8 mouse cellular contexts compared by ENCODE assay signal in genomic region chr9:44378153-44378730, GRCm38 (mm10). TPM values are rescaled to one million over a fixed set of nuclear protein-coding genes. Genes with fewer than 3 reads are reported as not detected.
DNase-seq lines count a peak whose midpoint lies in the region; ATAC-seq and TF ChIP-seq lines count a peak whose summit lies in the region.

No protein-coding gene starts in this region.

- 81% methylated on average over 5 of the region's 5 CpGs for WGBS in lung, embryonic 14.5 days
- WGBS in intestine, postnatal 0 days, result 74% methylated on average over 5 of the region's 5 CpGs
- WGBS in neural tube, embryonic 15.5 days, result 93% methylated on average over 5 of the region's 5 CpGs

- peaks cover 25% of the 10 kb centered on the region for H3K36me3 ChIP-seq in lung, embryonic 14.5 days (ENCODE audit: insufficient read depth)
- H3K36me3 ChIP-seq in intestine, postnatal 0 days (ENCODE audit: control insufficient read depth, insufficient read depth), result peaks cover 22% of the 10 kb centered on the region
- peaks cover 21% of the 10 kb centered on the region for H3K36me3 ChIP-seq in neural tube, embryonic 15.5 days

- no peaks in the 10 kb centered on the region for H3K27me3 ChIP-seq in lung, embryonic 14.5 days (ENCODE audit: insufficient read depth, low read length)
- H3K27me3 ChIP-seq in intestine, postnatal 0 days (replicated peaks; ENCODE audit: control insufficient read depth, insufficient read depth, low read length), result no peaks in the 10 kb centered on the region
- no peaks in the 10 kb centered on the region for H3K27me3 ChIP-seq in neural tube, embryonic 15.5 days (replicated peaks)

- H3K27ac ChIP-seq in lung, embryonic 14.5 days (ENCODE audit: low read depth), result peak overlapping the region; percentile 88
- H3K27ac ChIP-seq in cortical plate, adult 2 months (ENCODE audit: insufficient read depth, low read length), result no peak overlapping the region
- peak overlapping the region; percentile 67 for H3K27ac ChIP-seq in intestine, postnatal 0 days (ENCODE audit: low read depth, low read length)
- peak overlapping the region; percentile 95 for H3K27ac ChIP-seq in neural tube, embryonic 15.5 days (replicated peaks)

- no peaks in the 10 kb centered on the region for H3K9me3 ChIP-seq in lung, embryonic 14.5 days (ENCODE audit: low read depth, low read length)
- no peaks in the 10 kb centered on the region for H3K9me3 ChIP-seq in intestine, postnatal 0 days (ENCODE audit: control insufficient read depth)
- H3K9me3 ChIP-seq in neural tube, embryonic 15.5 days (replicated peaks), result no peaks in the 10 kb centered on the region

- H3K4me1 ChIP-seq in lung, embryonic 14.5 days (ENCODE audit: insufficient read depth), result peaks cover 8% of the 10 kb centered on the region
- H3K4me1 ChIP-seq in cortical plate, adult 2 months (ENCODE audit: control insufficient read depth, insufficient read depth, low read length), result peaks cover 4% of the 10 kb centered on the region; the same call in 1 of the 2 replicates
- peaks cover 6% of the 10 kb centered on the region; the same call in 1 of the 2 replicates for H3K4me1 ChIP-seq in intestine, postnatal 0 days (replicated peaks; ENCODE audit: control insufficient read depth, insufficient read depth, low read length)
- peaks cover 27% of the 10 kb centered on the region for H3K4me1 ChIP-seq in neural tube, embryonic 15.5 days

- no peak for TF ChIP-seq POLR2A in cortical plate, adult 2 months (IDR thresholded peaks at IDR 0.05; ENCODE audit: extremely low read depth, insufficient read depth, low read length)

- H3K9ac ChIP-seq in lung, embryonic 14.5 days, result peak overlapping the region; percentile 72
- peak overlapping the region; percentile 40 for H3K9ac ChIP-seq in intestine, postnatal 0 days (ENCODE audit: low read depth, low read length)
- H3K9ac ChIP-seq in neural tube, embryonic 15.5 days (replicated peaks), result peak overlapping the region; percentile 76

- H3K4me3 ChIP-seq in lung, embryonic 14.5 days (ENCODE audit: low read depth, low read length), result peak overlapping the region; percentile 94
- peak overlapping the region; percentile 69; the same call in 1 of the 2 replicates for H3K4me3 ChIP-seq in cortical plate, adult 2 months (ENCODE audit: insufficient read depth, low read length)
- peak overlapping the region; percentile 74 for H3K4me3 ChIP-seq in intestine, postnatal 0 days (ENCODE audit: low read depth, low read length)
- peak overlapping the region; percentile 94 for H3K4me3 ChIP-seq in neural tube, embryonic 15.5 days (replicated peaks)

- peak overlapping the region; percentile 65 for H3K4me2 ChIP-seq in lung, embryonic 14.5 days
- peak overlapping the region; percentile 92 for H3K4me2 ChIP-seq in intestine, postnatal 0 days (replicated peaks; ENCODE audit: low read depth)
- peak overlapping the region; percentile 94 for H3K4me2 ChIP-seq in neural tube, embryonic 15.5 days

- no peak for TF ChIP-seq CTCF in lung, embryonic 14.5 days (IDR thresholded peaks at IDR 0.05; ENCODE audit: low read depth)
- TF ChIP-seq CTCF in cortical plate, adult 2 months (IDR thresholded peaks at IDR 0.05; ENCODE audit: extremely low read depth, insufficient read depth, low read length), result no peak
- no peak for TF ChIP-seq CTCF in intestine, postnatal 0 days (IDR thresholded peaks at IDR 0.05; ENCODE audit: low read depth)

- no peak for ATAC-seq in lung, embryonic 14.5 days (ENCODE audit: insufficient read depth)
- ATAC-seq in intestine, postnatal 0 days, result no peak
- ATAC-seq in neural tube, embryonic 15.5 days (ENCODE audit: low FRiP score), result no peak

- DNase-seq in lung, embryonic 14.5 days, result no peak
- DNase-seq in lung, postnatal 10 days, result no peak
- DNase-seq in thymus, postnatal 25 days, result no peak
- no peak for DNase-seq in layer of hippocampus, postnatal 14 days (ENCODE audit: low spot score in 2 of 2)
- DNase-seq in layer of hippocampus, adult 9-11 months, result no peak

RNA-seq across cellular contexts. Expression of gene Hyou1, which starts 1.0 kb away (rescaled TPM):
- 38.4 and 39.7 TPM in 2 replicates for polyA plus RNA-seq in lung, embryonic 14.5 days (2014; fragmentation: Nextera tagmentation; extraction: Ambion mirVana)
- polyA plus RNA-seq in cortical plate, adult 2 months (2012; rRNA removed), result 55.4 and 56.7 TPM in 2 replicates
- 10.5 and 11.1 TPM in 2 replicates for polyA plus RNA-seq in intestine, postnatal 0 days (2015; fragmentation: Nextera tagmentation; extraction: Ambion mirVana)
- polyA plus RNA-seq in neural tube, embryonic 15.5 days (2015; fragmentation: Nextera tagmentation; extraction: Ambion mirVana), result 26.5 and 30.8 TPM in 2 replicates
- 100 to 1,000 TPM in 1 of 2 experiments, 10 to 100 TPM in 1; 97.1 to 116 TPM for total RNA-seq in layer of hippocampus, postnatal 14 days (2021)

RNA-seq across cellular contexts. Expression of gene Vps11, which starts 16.8 kb away (rescaled TPM):
- polyA plus RNA-seq in lung, embryonic 14.5 days (2014; fragmentation: Nextera tagmentation; extraction: Ambion mirVana), result 26.0 and 26.8 TPM in 2 replicates
- polyA plus RNA-seq in cortical plate, adult 2 months (2012; rRNA removed), result 42.2 and 43.2 TPM in 2 replicates
- polyA plus RNA-seq in intestine, postnatal 0 days (2015; fragmentation: Nextera tagmentation; extraction: Ambion mirVana), result 27.2 and 27.4 TPM in 2 replicates
- 37.4 and 40.8 TPM in 2 replicates for polyA plus RNA-seq in neural tube, embryonic 15.5 days (2015; fragmentation: Nextera tagmentation; extraction: Ambion mirVana)
- 10 to 100 TPM; 41.8 to 46.1 TPM for total RNA-seq in layer of hippocampus, postnatal 14 days (2021)

RNA-seq across cellular contexts. Expression of gene Slc37a4, which starts 18.4 kb away (rescaled TPM):
- 15.5 and 15.8 TPM in 2 replicates for polyA plus RNA-seq in lung, embryonic 14.5 days (2014; fragmentation: Nextera tagmentation; extraction: Ambion mirVana)
- polyA plus RNA-seq in cortical plate, adult 2 months (2012; rRNA removed), result 49.9 and 58.8 TPM in 2 replicates
- polyA plus RNA-seq in intestine, postnatal 0 days (2015; fragmentation: Nextera tagmentation; extraction: Ambion mirVana), result 150 and 160 TPM in 2 replicates
- 61.3 and 69.8 TPM in 2 replicates for polyA plus RNA-seq in neural tube, embryonic 15.5 days (2015; fragmentation: Nextera tagmentation; extraction: Ambion mirVana)
- total RNA-seq in layer of hippocampus, postnatal 14 days (2021), result 10 to 100 TPM; 39.8 to 41.0 TPM

RNA-seq across cellular contexts. Expression of gene Rps25, which starts 28.7 kb away (rescaled TPM):
- polyA plus RNA-seq in lung, embryonic 14.5 days (2014; fragmentation: Nextera tagmentation; extraction: Ambion mirVana), result 2,509 and 2,694 TPM in 2 replicates
- polyA plus RNA-seq in cortical plate, adult 2 months (2012; rRNA removed), result 559 and 574 TPM in 2 replicates
- polyA plus RNA-seq in intestine, postnatal 0 days (2015; fragmentation: Nextera tagmentation; extraction: Ambion mirVana), result 1,434 and 1,542 TPM in 2 replicates
- polyA plus RNA-seq in neural tube, embryonic 15.5 days (2015; fragmentation: Nextera tagmentation; extraction: Ambion mirVana), result 1,003 and 1,094 TPM in 2 replicates
- 100 to 1,000 TPM; 593 to 617 TPM for total RNA-seq in layer of hippocampus, postnatal 14 days (2021)

RNA-seq across cellular contexts. Expression of gene Trappc4, which starts 29.2 kb away (rescaled TPM):
- polyA plus RNA-seq in lung, embryonic 14.5 days (2014; fragmentation: Nextera tagmentation; extraction: Ambion mirVana), result 116 and 121 TPM in 2 replicates
- polyA plus RNA-seq in cortical plate, adult 2 months (2012; rRNA removed), result 83.8 and 88.1 TPM in 2 replicates
- 138 and 142 TPM in 2 replicates for polyA plus RNA-seq in intestine, postnatal 0 days (2015; fragmentation: Nextera tagmentation; extraction: Ambion mirVana)
- 261 and 302 TPM in 2 replicates for polyA plus RNA-seq in neural tube, embryonic 15.5 days (2015; fragmentation: Nextera tagmentation; extraction: Ambion mirVana)
- 10 to 100 TPM; 67.9 to 73.9 TPM for total RNA-seq in layer of hippocampus, postnatal 14 days (2021)
